Mouse (Mus musculus): ENCODE results near the gene Glb1. TPM values are rescaled to one million over a fixed set of nuclear protein-coding genes. Genes with fewer than 3 reads are reported as not detected.

Gene Glb1
- polyA plus RNA-seq, 1 experiment from 2014 or later = 37.3 TPM

DNA sequence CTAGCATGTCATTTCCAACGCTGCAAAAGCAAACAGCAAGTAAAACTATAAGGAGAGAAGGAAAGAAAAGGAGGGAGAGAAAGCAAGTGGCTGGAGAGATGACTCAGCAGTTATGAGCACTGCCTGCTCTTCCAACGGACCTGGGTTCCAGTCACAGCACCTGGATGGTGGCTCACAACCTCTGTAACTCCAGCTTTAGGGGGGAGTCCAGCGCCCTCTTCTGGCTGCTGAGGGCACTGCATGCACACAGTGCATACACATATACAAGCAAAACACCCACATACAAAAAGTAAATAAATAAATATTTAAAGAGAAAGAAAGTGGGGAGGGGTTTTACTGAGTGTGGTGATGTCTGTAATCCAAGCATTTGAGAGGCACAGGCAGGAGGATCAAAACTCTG is 20.2 kb downstream of the Glb1 start:
- Histone ChIP-seq H3K4me2 (replicated peaks) (no peak overlapping the region), H3K4me3 (replicated peaks) (no peak overlapping the region), H3K27me3 (no peaks in the 10 kb centered on the region), H3K36me3 (peaks cover 15% of the 10 kb centered on the region), H3K27ac (replicated peaks) (no peak overlapping the region), H3K9me3 (replicated peaks) (peaks cover 7% of the 10 kb centered on the region; the same call in 1 of the 2 replicates), H3K9ac (no peak overlapping the region), H3K4me1 (no peaks in the 10 kb centered on the region)
- 71% methylated on average over 3 of the region's 3 CpGs for WGBS
- ATAC-seq (ENCODE audit: insufficient number of reproducible peaks, low FRiP score, low TSS enrichment, low read depth) = no peak

DNA sequence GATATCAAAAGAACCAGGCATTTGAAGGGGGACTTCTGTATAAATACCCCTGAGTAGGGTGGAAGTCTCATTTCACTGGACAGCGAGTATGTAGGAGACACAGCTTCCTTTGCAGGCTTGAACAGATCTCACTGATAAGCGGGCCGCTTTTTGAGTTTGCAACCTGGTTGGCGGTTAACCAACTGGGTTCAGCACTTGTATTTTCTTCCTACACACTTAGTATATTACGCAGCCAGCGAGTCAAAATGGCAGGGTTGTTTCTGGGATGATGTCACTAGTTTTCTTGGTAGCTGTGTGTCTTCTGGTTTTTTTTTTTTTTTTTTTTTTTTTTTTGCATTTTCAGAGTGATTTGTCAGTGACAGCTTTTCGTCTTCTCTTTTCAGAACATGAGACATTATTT is 20.9 kb downstream of the Glb1 start:
- Histone ChIP-seq H3K9me3 (replicated peaks) (peaks cover 7% of the 10 kb centered on the region; the same call in 1 of the 2 replicates), H3K27ac (replicated peaks) (no peak overlapping the region), H3K36me3 (peaks cover 15% of the 10 kb centered on the region), H3K4me3 (replicated peaks) (no peak overlapping the region), H3K4me2 (replicated peaks) (no peak overlapping the region), H3K4me1 (no peaks in the 10 kb centered on the region), H3K9ac (no peak overlapping the region), H3K27me3 (no peaks in the 10 kb centered on the region)
- 84% methylated on average over 7 of the region's 7 CpGs for WGBS
- no peak for ATAC-seq (ENCODE audit: insufficient number of reproducible peaks, low FRiP score, low TSS enrichment, low read depth)

- Histone ChIP-seq H3K36me3 (peaks cover 22% of the 10 kb centered on the region), H3K4me2 (replicated peaks) (no peak overlapping the region), H3K9ac (no peak overlapping the region), H3K27me3 (no peaks in the 10 kb centered on the region), H3K4me1 (no peaks in the 10 kb centered on the region), H3K27ac (replicated peaks) (no peak overlapping the region), H3K9me3 (replicated peaks) (peaks cover 7% of the 10 kb centered on the region; the same call in 1 of the 2 replicates), H3K4me3 (replicated peaks) (no peak overlapping the region)
- WGBS = 94% methylated on average over 5 of the region's 5 CpGs
- ATAC-seq (ENCODE audit: insufficient number of reproducible peaks, low FRiP score, low TSS enrichment, low read depth) = no peak
Measured at GRCm38 (mm10) chr9:114425576-114425975, 24.7 kb downstream of the Glb1 start.

DNA sequence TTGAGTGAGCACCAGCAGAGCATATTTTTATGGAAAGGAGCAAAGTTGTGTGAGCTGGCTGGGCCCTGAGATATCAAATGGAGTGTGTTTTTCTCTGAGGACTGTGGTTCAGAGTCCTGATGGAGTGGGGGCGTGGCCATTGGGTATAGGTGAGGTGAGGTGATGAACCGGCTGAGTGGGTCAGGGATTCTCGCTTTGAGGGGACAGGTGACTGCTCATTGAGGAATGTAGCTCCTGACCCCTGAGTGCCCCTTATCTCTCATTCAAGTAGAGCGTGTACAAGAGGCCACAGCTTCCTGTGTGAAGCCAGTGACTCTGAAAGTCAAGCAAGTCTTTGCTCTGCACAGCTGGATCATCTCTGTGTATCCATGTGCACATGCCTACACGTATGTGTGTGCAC is 25.3 kb downstream of the Glb1 start:
- WGBS = 85% methylated on average over 5 of the region's 5 CpGs

GRCm38 (mm10) chr9:114427425-114427824 is 26.5 kb downstream of the Glb1 start:
- WGBS = 81% methylated on average over 8 of the region's 8 CpGs
- H3K27me3 ChIP-seq = no peaks in the 10 kb centered on the region
- H3K9ac ChIP-seq = no peak overlapping the region
- H3K4me3 ChIP-seq (replicated peaks) = no peak overlapping the region
- H3K4me1 ChIP-seq = no peaks in the 10 kb centered on the region
- no peak for ATAC-seq (ENCODE audit: insufficient number of reproducible peaks, low FRiP score, low TSS enrichment, low read depth)
- peaks cover 7% of the 10 kb centered on the region; the same call in 1 of the 2 replicates for H3K9me3 ChIP-seq (replicated peaks)
- no peak overlapping the region for H3K4me2 ChIP-seq (replicated peaks)
- peaks cover 27% of the 10 kb centered on the region for H3K36me3 ChIP-seq
- H3K27ac ChIP-seq (replicated peaks) = no peak overlapping the region

More for the DNA sequence above, 25.3 kb downstream of the Glb1 start:
- Histone ChIP-seq H3K36me3 (peaks cover 27% of the 10 kb centered on the region), H3K27ac (replicated peaks) (no peak overlapping the region), H3K9ac (no peak overlapping the region), H3K9me3 (replicated peaks) (peaks cover 7% of the 10 kb centered on the region; the same call in 1 of the 2 replicates), H3K27me3 (no peaks in the 10 kb centered on the region), H3K4me3 (replicated peaks) (no peak overlapping the region), H3K4me2 (replicated peaks) (no peak overlapping the region), H3K4me1 (no peaks in the 10 kb centered on the region)
- no peak for ATAC-seq (ENCODE audit: insufficient number of reproducible peaks, low FRiP score, low TSS enrichment, low read depth)

- Histone ChIP-seq H3K27ac (replicated peaks) (no peak overlapping the region), H3K27me3 (no peaks in the 10 kb centered on the region), H3K9me3 (replicated peaks) (peaks cover 7% of the 10 kb centered on the region; the same call in 1 of the 2 replicates), H3K4me2 (replicated peaks) (no peak overlapping the region), H3K9ac (no peak overlapping the region), H3K4me1 (no peaks in the 10 kb centered on the region), H3K36me3 (peaks cover 27% of the 10 kb centered on the region), H3K4me3 (replicated peaks) (no peak overlapping the region)
- 78% methylated on average over 12 of the region's 12 CpGs for WGBS
- no peak for ATAC-seq (ENCODE audit: insufficient number of reproducible peaks, low FRiP score, low TSS enrichment, low read depth)
Measured at GRCm38 (mm10) chr9:114428103-114428834, 27.4 kb downstream of the Glb1 start.

- Histone ChIP-seq H3K4me2 (replicated peaks) (no peak overlapping the region), H3K27ac (replicated peaks) (no peak overlapping the region), H3K4me3 (replicated peaks) (no peak overlapping the region), H3K4me1 (no peaks in the 10 kb centered on the region), H3K36me3 (peaks cover 20% of the 10 kb centered on the region), H3K27me3 (no peaks in the 10 kb centered on the region), H3K9me3 (replicated peaks) (0 out of 2 replicates have a peak, but pooled peaks cover 3% of the 10 kb centered on the region), H3K9ac (no peak overlapping the region)
- no peak for ATAC-seq (ENCODE audit: insufficient number of reproducible peaks, low FRiP score, low TSS enrichment, low read depth)
- 65% methylated on average over 2 of the region's 2 CpGs for WGBS
Measured at GRCm38 (mm10) chr9:114435668-114436067, 34.8 kb downstream of the Glb1 start.

- Histone ChIP-seq H3K4me1 (no peaks in the 10 kb centered on the region), H3K4me2 (replicated peaks) (no peak overlapping the region), H3K4me3 (replicated peaks) (no peak overlapping the region), H3K27ac (replicated peaks) (no peak overlapping the region), H3K9ac (no peak overlapping the region), H3K36me3 (peaks cover 18% of the 10 kb centered on the region; the same call in 1 of the 2 replicates), H3K9me3 (replicated peaks) (0 out of 2 replicates have a peak, but pooled peaks cover 3% of the 10 kb centered on the region), H3K27me3 (no peaks in the 10 kb centered on the region)
- ATAC-seq (ENCODE audit: insufficient number of reproducible peaks, low FRiP score, low TSS enrichment, low read depth) = no peak
- 80% methylated on average over 10 of the region's 10 CpGs for WGBS
Measured at GRCm38 (mm10) chr9:114440548-114440947, 39.7 kb downstream of the Glb1 start.

GRCm38 (mm10) chr9:114442225-114442624 is 41.3 kb downstream of the Glb1 start:
- Histone ChIP-seq H3K4me1 (no peaks in the 10 kb centered on the region), H3K4me2 (replicated peaks) (no peak overlapping the region), H3K36me3 (peaks cover 9% of the 10 kb centered on the region; the same call in 1 of the 2 replicates), H3K27ac (replicated peaks) (no peak overlapping the region), H3K9ac (no peak overlapping the region), H3K4me3 (replicated peaks) (no peak overlapping the region), H3K27me3 (no peaks in the 10 kb centered on the region), H3K9me3 (replicated peaks) (no peaks in the 10 kb centered on the region)
- no peak for ATAC-seq (ENCODE audit: insufficient number of reproducible peaks, low FRiP score, low TSS enrichment, low read depth)
- WGBS = 91% methylated on average over 9 of the region's 9 CpGs

GRCm38 (mm10) chr9:114442893-114443292 is 42.0 kb downstream of the Glb1 start:
- H3K9me3 ChIP-seq (replicated peaks) = no peaks in the 10 kb centered on the region
- H3K9ac ChIP-seq = no peak overlapping the region
- ATAC-seq (ENCODE audit: insufficient number of reproducible peaks, low FRiP score, low TSS enrichment, low read depth) = no peak
- no peaks in the 10 kb centered on the region for H3K4me1 ChIP-seq
- H3K4me2 ChIP-seq (replicated peaks) = no peak overlapping the region
- H3K36me3 ChIP-seq = peaks cover 9% of the 10 kb centered on the region; the same call in 1 of the 2 replicates
- no peak overlapping the region for H3K4me3 ChIP-seq (replicated peaks)
- WGBS = 87% methylated on average over 9 of the region's 9 CpGs
- no peaks in the 10 kb centered on the region for H3K27me3 ChIP-seq
- no peak overlapping the region for H3K27ac ChIP-seq (replicated peaks)

DNA sequence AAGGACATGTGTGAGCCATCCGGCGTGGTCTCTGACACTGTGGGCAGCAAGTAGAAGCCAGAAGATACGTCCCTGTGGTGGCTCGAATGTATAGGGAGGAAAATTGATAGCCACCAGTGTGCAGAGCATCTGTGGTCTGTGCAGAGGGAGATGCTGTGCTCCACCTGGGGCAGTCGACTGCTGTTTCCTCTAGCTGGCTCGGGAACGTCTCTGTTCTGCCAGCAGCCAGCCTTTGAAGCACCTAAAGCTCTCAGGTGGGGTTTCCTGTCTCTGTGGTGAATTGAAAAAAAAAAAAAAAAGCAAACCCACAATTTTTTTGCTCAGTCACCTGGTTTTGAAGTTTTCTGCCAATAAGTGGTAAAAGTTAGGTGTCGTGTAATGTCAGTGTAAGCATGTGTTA is 42.5 kb downstream of the Glb1 start:
- ATAC-seq (ENCODE audit: insufficient number of reproducible peaks, low FRiP score, low TSS enrichment, low read depth) = no peak
- Histone ChIP-seq H3K4me1 (no peaks in the 10 kb centered on the region), H3K4me2 (replicated peaks) (no peak overlapping the region), H3K27me3 (no peaks in the 10 kb centered on the region), H3K9ac (no peak overlapping the region), H3K27ac (replicated peaks) (no peak overlapping the region), H3K4me3 (replicated peaks) (no peak overlapping the region), H3K9me3 (replicated peaks) (no peaks in the 10 kb centered on the region), H3K36me3 (peaks cover 9% of the 10 kb centered on the region; the same call in 1 of the 2 replicates)
- WGBS = 81% methylated on average over 8 of the region's 8 CpGs

GRCm38 (mm10) chr9:114446887-114447286 is 46.0 kb downstream of the Glb1 start:
- Histone ChIP-seq H3K36me3 (peaks cover 9% of the 10 kb centered on the region; the same call in 1 of the 2 replicates), H3K9me3 (replicated peaks) (no peaks in the 10 kb centered on the region), H3K27ac (replicated peaks) (no peak overlapping the region), H3K9ac (no peak overlapping the region), H3K4me2 (replicated peaks) (no peak overlapping the region), H3K4me3 (replicated peaks) (no peak overlapping the region), H3K4me1 (no peaks in the 10 kb centered on the region), H3K27me3 (no peaks in the 10 kb centered on the region)
- WGBS = 93% methylated on average over 8 of the region's 8 CpGs
- ATAC-seq (ENCODE audit: insufficient number of reproducible peaks, low FRiP score, low TSS enrichment, low read depth) = no peak
